8 mouse cellular contexts compared by ENCODE assay signal in the genomic region with DNA sequence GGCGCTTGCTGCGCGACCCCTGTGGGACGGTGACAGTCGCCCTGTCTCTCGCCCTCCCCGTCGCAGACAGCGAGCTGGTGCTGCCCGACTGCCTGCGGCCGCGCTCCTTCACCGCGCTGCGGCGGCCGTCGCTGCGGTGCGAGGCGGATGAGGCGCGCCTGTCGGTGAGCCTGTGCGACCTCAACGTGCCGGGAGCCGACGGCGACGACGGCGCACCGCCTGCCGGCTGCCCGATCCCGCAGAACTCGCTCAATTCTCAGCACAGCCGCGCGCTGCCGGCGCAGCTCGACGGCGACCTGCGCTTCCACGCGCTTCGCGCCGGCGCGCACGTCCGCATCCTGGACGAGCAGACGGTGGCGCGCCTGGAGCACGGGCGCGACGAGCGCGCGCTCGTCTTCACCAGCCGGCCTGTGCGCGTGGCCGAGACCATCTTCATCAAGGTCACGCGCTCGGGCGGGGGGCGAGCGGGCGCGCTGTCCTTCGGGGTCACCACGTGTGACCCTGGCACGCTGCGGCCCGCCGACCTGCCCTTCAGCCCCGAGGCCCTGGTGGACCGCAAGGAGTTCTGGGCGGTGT.
DNase-seq lines count a peak whose midpoint lies in the region; ATAC-seq and TF ChIP-seq lines count a peak whose summit lies in the region.

No protein-coding gene starts in this region.

- no peak overlapping the region for H3K27ac ChIP-seq in kidney, embryonic 16.5 days (ENCODE audit: low read length)
- H3K27ac ChIP-seq in hindbrain, embryonic 13.5 days: no peak overlapping the region
- no peak overlapping the region for H3K27ac ChIP-seq in midbrain, embryonic 15.5 days

- peaks cover 17% of the 10 kb centered on the region for H3K4me1 ChIP-seq in kidney, embryonic 16.5 days (ENCODE audit: insufficient read depth, low read length)
- peaks cover 12% of the 10 kb centered on the region for H3K4me1 ChIP-seq in hindbrain, embryonic 13.5 days (replicated peaks)
- peaks cover 8% of the 10 kb centered on the region for H3K4me1 ChIP-seq in midbrain, embryonic 15.5 days
- no peaks in the 10 kb centered on the region for H3K4me1 ChIP-seq in lung, adult 2 months (ENCODE audit: control insufficient read depth, insufficient read depth, low read length)

- no peak for TF ChIP-seq CTCF in lung, adult 2 months (IDR thresholded peaks at IDR 0.05; ENCODE audit: insufficient read depth, low read length)

- DNase-seq in kidney, adult 11 months: no peak
- peak; percentile 55 for DNase-seq in embryo, embryonic 10 days (ENCODE audit: low spot score)
- no peak for DNase-seq in right cerebral cortex, postnatal 25 days
- DNase-seq in lung, adult 2 months: no peak

- no peak overlapping the region; the same call in 1 of the 2 replicates for H3K9ac ChIP-seq in kidney, embryonic 16.5 days (replicated peaks; ENCODE audit: low read length)
- H3K9ac ChIP-seq in hindbrain, embryonic 13.5 days: peak overlapping the region; percentile 58
- H3K9ac ChIP-seq in midbrain, embryonic 15.5 days: no peak overlapping the region

- no peak for TF ChIP-seq POLR2A in lung, adult 2 months (IDR thresholded peaks at IDR 0.05; ENCODE audit: borderline replicate concordance, extremely low read depth, low read depth, low read length)

- H3K4me3 ChIP-seq in kidney, embryonic 16.5 days (ENCODE audit: low read length): peak overlapping the region; percentile 45
- H3K4me3 ChIP-seq in hindbrain, embryonic 13.5 days: peak overlapping the region; percentile 39
- peak overlapping the region; percentile 35 for H3K4me3 ChIP-seq in midbrain, embryonic 15.5 days
- H3K4me3 ChIP-seq in lung, adult 2 months (replicated peaks; ENCODE audit: extremely low read depth, low read depth, low read length): no peak overlapping the region

- WGBS in kidney, embryonic 16.5 days: 1% methylated on average over 90 of the region's 90 CpGs
- 4% methylated on average over 85 of the region's 90 CpGs for WGBS in hindbrain, embryonic 13.5 days
- 2% methylated on average over 90 of the region's 90 CpGs for WGBS in midbrain, embryonic 15.5 days
- 4% methylated on average over 87 of the region's 90 CpGs for WGBS in lung, adult 2 months

- no peak for ATAC-seq in kidney, embryonic 16.5 days (ENCODE audit: low FRiP score, low TSS enrichment)
- ATAC-seq in hindbrain, embryonic 13.5 days (ENCODE audit: low FRiP score): no peak
- peak; percentile 63; the same call in 1 of the 2 replicates for ATAC-seq in midbrain, embryonic 15.5 days (replicated peaks)
- no peak for ATAC-seq in cerebellum, adult (ENCODE audit: insufficient number of reproducible peaks, low FRiP score, low TSS enrichment)

- peak overlapping the region; percentile 63 for H3K4me2 ChIP-seq in kidney, embryonic 16.5 days (replicated peaks; ENCODE audit: low read depth, low read length)
- peak overlapping the region; percentile 54 for H3K4me2 ChIP-seq in hindbrain, embryonic 13.5 days
- peak overlapping the region; percentile 51 for H3K4me2 ChIP-seq in midbrain, embryonic 15.5 days

- no peaks in the 10 kb centered on the region for H3K36me3 ChIP-seq in kidney, embryonic 16.5 days (ENCODE audit: insufficient read depth, low read length)
- no peaks in the 10 kb centered on the region for H3K36me3 ChIP-seq in hindbrain, embryonic 13.5 days
- no peaks in the 10 kb centered on the region for H3K36me3 ChIP-seq in midbrain, embryonic 15.5 days (replicated peaks)

- H3K27me3 ChIP-seq in kidney, embryonic 16.5 days (ENCODE audit: insufficient read depth, low read length): peaks cover 25% of the 10 kb centered on the region
- peaks cover 73% of the 10 kb centered on the region for H3K27me3 ChIP-seq in hindbrain, embryonic 13.5 days
- H3K27me3 ChIP-seq in midbrain, embryonic 15.5 days (replicated peaks): peaks cover 39% of the 10 kb centered on the region

- H3K9me3 ChIP-seq in kidney, embryonic 16.5 days (ENCODE audit: low read length): no peaks in the 10 kb centered on the region
- no peaks in the 10 kb centered on the region for H3K9me3 ChIP-seq in hindbrain, embryonic 13.5 days
- no peaks in the 10 kb centered on the region for H3K9me3 ChIP-seq in midbrain, embryonic 15.5 days
